Mouse (Mus musculus): ENCODE data around the gene Tsacc.

Tsacc gene

GRCm38 (mm10) chr3:88239446-88239845 lies 57.4 kb downstream of the Tsacc start:
- no peak for DNase-seq (ENCODE audit: low read depth, low spot score)

- no peak for DNase-seq (ENCODE audit: low read depth, low spot score)
Measured at GRCm38 (mm10) chr3:88238866-88239391, 57.9 kb downstream of the Tsacc start.

- DNase-seq (ENCODE audit: low read depth, low spot score), result no peak
Measured at GRCm38 (mm10) chr3:88237556-88238194, 59.1 kb downstream of the Tsacc start.

GRCm38 (mm10) chr3:88237161-88237555 lies 59.6 kb downstream of the Tsacc start:
- no peak for DNase-seq (ENCODE audit: low read depth, low spot score)

- DNase-seq (ENCODE audit: low read depth, low spot score), result no peak
Measured at GRCm38 (mm10) chr3:88235616-88236015, 61.2 kb downstream of the Tsacc start.

GRCm38 (mm10) chr3:88235216-88235615 lies 61.6 kb downstream of the Tsacc start:
- peak; percentile 55 for DNase-seq (ENCODE audit: low read depth, low spot score)

GRCm38 (mm10) chr3:88234041-88234440 lies 62.8 kb downstream of the Tsacc start:
- no peak for DNase-seq (ENCODE audit: low read depth, low spot score)

- no peak for DNase-seq (ENCODE audit: low read depth, low spot score)
Measured at GRCm38 (mm10) chr3:88232851-88233649, 63.7 kb downstream of the Tsacc start.

Data from R1 (cell line).